Mouse (Mus musculus): Measurements from ENCODE around the gene Olfr453. TPM values are rescaled to one million over a fixed set of nuclear protein-coding genes. Genes with fewer than 3 reads are reported as not detected.
A peak's percentile ranks its signal among the peaks of the same experiment; 100 is the strongest.

The Olfr453 gene
- polyA plus RNA-seq, 1 experiment from 2014 or later: not detected

DNA sequence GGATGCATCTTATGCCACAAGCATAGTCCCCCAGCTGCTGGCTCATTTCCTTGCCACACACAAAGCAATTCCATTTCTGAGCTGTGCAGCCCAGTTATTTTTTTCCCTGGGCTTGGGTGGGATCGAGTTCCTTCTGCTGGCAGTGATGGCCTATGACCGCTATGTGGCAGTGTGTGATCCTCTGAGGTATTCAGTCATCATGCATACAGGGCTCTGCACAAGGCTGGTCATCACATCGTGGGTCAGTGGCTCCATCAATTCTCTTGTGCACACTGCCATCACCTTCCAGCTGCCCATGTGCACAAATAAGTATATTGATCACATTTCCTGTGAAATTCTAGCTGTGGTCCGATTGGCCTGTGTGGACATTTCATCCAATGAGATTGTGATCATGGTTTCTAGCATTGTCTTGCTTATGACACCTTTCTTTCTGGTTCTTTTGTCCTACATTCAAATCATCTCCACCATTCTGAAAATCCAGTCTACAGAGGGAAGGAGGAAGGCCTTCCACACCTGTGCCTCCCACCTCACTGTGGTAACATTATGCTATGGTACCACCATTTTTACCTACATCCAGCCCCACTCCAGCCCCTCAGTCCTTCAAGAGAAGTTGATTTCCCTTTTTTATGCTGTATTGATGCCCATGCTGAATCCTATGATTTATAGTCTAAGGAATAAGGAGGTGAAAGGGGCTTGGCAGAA lies 51.2 kb downstream of the Olfr453 start:
- no peak overlapping the region for H3K27ac ChIP-seq (replicated peaks)
- H3K4me1 ChIP-seq: no peaks in the 10 kb centered on the region
- no peaks in the 10 kb centered on the region for H3K36me3 ChIP-seq
- peak; percentile 31; the same call in 1 of the 2 replicates for ATAC-seq (ENCODE audit: low FRiP score)
- H3K27me3 ChIP-seq (replicated peaks): no peaks in the 10 kb centered on the region
- H3K9me3 ChIP-seq (replicated peaks): no peaks in the 10 kb centered on the region
- 50% methylated on average over 4 of the region's 4 CpGs for WGBS
- H3K4me2 ChIP-seq: no peak overlapping the region
- H3K4me3 ChIP-seq (replicated peaks): no peak overlapping the region
- H3K9ac ChIP-seq (replicated peaks): no peak overlapping the region

DNA sequence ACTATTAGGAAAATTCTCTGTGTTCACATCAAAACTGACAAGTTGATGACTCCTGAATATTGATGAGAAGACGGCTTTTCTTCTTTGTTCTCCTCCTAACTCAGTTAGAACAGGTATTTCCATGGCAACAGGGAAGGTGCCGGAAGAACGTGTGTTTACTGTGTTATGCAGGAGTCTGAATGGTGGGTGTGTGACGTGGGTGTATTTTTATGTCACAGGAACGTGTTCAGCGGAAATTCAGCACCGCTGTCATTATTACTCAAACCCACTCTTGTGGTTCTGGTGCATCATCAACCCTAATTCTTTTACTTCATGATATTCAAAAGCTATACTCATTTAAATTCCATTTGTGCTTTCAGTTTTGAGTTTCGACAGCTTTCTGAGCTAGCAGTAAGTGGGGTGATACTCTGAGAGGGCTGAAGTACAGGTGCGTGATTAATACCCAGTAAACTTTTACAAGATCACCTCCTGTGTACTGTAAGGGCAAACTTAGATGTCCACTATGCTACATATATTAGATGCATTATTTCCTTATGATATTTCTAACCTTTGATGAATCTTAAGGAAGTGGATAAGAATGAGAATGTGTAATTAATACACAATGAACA lies 51.9 kb downstream of the Olfr453 start:
- no peaks in the 10 kb centered on the region for H3K27me3 ChIP-seq (replicated peaks)
- no peak overlapping the region for H3K27ac ChIP-seq (replicated peaks)
- 69% methylated on average over 9 of the region's 9 CpGs for WGBS
- no peak overlapping the region for H3K9ac ChIP-seq (replicated peaks)
- no peaks in the 10 kb centered on the region for H3K36me3 ChIP-seq
- no peak overlapping the region for H3K4me3 ChIP-seq (replicated peaks)
- H3K4me1 ChIP-seq: no peaks in the 10 kb centered on the region
- no peaks in the 10 kb centered on the region for H3K9me3 ChIP-seq (replicated peaks)
- no peak overlapping the region for H3K4me2 ChIP-seq
- ATAC-seq (ENCODE audit: low FRiP score): peak; percentile 79; the same call in 1 of the 2 replicates

DNA sequence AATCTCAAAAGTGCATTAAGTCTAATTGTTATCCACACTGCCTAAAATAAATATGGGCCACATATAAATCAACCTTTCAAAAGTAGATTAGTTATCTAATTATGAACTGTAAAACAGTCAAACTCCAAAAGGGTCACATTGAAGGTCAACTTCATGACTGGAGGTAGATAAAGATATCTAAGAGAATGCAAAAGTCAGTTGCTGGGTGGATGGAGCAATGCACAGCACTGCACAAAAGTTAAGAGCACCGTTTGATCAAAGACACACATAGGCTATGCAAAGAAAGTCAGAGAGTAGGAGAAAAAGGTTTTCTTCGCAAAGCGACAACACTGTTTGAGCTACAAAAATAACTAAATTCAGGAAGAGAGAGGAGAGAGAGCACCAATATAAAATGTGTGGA lies 55.8 kb downstream of the Olfr453 start:
- no peaks in the 10 kb centered on the region for H3K36me3 ChIP-seq
- ATAC-seq (ENCODE audit: low FRiP score): no peak
- H3K4me1 ChIP-seq: no peaks in the 10 kb centered on the region
- no peak overlapping the region for H3K9ac ChIP-seq (replicated peaks)
- H3K4me2 ChIP-seq: no peak overlapping the region
- H3K4me3 ChIP-seq (replicated peaks): no peak overlapping the region
- no peak overlapping the region for H3K27ac ChIP-seq (replicated peaks)
- WGBS: 92% methylated on average over 3 of the region's 3 CpGs
- H3K27me3 ChIP-seq (replicated peaks): no peaks in the 10 kb centered on the region
- no peaks in the 10 kb centered on the region for H3K9me3 ChIP-seq (replicated peaks)

Other genes with a start within 250 kb of the Olfr453 start
- not detected in 2 replicates for gene Olfr455, start 191.8 kb upstream of the Olfr453 start, polyA plus RNA-seq (2015; fragmentation: Nextera tagmentation; extraction: Ambion mirVana)
- not detected in 2 replicates for gene Tcaf3, start 141.7 kb upstream of the Olfr453 start, polyA plus RNA-seq (2015; fragmentation: Nextera tagmentation; extraction: Ambion mirVana)
- 2.6 and 4.2 TPM in 2 replicates for gene Tcaf2, start 94.1 kb upstream of the Olfr453 start, polyA plus RNA-seq (2015; fragmentation: Nextera tagmentation; extraction: Ambion mirVana)
- gene Tcaf1, start 29.3 kb upstream of the Olfr453 start, polyA plus RNA-seq (2015; fragmentation: Nextera tagmentation; extraction: Ambion mirVana): 188 and 215 TPM in 2 replicates
- gene Olfr38, start 17.0 kb downstream of the Olfr453 start, polyA plus RNA-seq (2015; fragmentation: Nextera tagmentation; extraction: Ambion mirVana): not detected in 2 replicates
- gene Olfr452, start 45.7 kb downstream of the Olfr453 start, polyA plus RNA-seq (2015; fragmentation: Nextera tagmentation; extraction: Ambion mirVana): not detected in 2 replicates
- gene Olfr450, start 72.6 kb downstream of the Olfr453 start, polyA plus RNA-seq (2015; fragmentation: Nextera tagmentation; extraction: Ambion mirVana): not detected in 2 replicates
- not detected in 2 replicates for gene Olfr449, start 95.0 kb downstream of the Olfr453 start, polyA plus RNA-seq (2015; fragmentation: Nextera tagmentation; extraction: Ambion mirVana)
- not detected in 2 replicates for gene Olfr448, start 151.1 kb downstream of the Olfr453 start, polyA plus RNA-seq (2015; fragmentation: Nextera tagmentation; extraction: Ambion mirVana)
- not detected in 2 replicates for gene Olfr447, start 169.5 kb downstream of the Olfr453 start, polyA plus RNA-seq (2015; fragmentation: Nextera tagmentation; extraction: Ambion mirVana)
- not detected in 2 replicates for gene Olfr446, start 182.0 kb downstream of the Olfr453 start, polyA plus RNA-seq (2015; fragmentation: Nextera tagmentation; extraction: Ambion mirVana)
- gene Olfr444, start 209.7 kb downstream of the Olfr453 start, polyA plus RNA-seq (2015; fragmentation: Nextera tagmentation; extraction: Ambion mirVana): not detected in 2 replicates